Mouse (Mus musculus) gastrocnemius, postnatal 4 days (tissue): Measurements from ENCODE around the gene Prss16. TPM values are rescaled to one million over a fixed set of nuclear protein-coding genes. Genes with fewer than 3 reads are reported as not detected.

Experiments
- DNase-seq, 2 experiments: peaks; one replicate each; pipeline ENCODE4 v3.0.0; 2021 to 2022; ENCODE audit warnings: low spot score in 2 of 2, mixed read lengths in 2 of 2
- microRNA-seq: library from miRNA; unstranded; fragments of <30 nt; microRNA quantifications from one replicate; pipeline ENCODE4 v1.2.0, GENCODE M21; 2021
- total RNA-seq, 2 experiments: library from RNA; stranded (reverse); gene quantifications; 2 replicates each; pipeline ENCODE4 v1.2.3; 2021

The Prss16 gene
- total RNA-seq, 2 experiments from 2014 or later: 0.20 to 0.21 TPM

DNA sequence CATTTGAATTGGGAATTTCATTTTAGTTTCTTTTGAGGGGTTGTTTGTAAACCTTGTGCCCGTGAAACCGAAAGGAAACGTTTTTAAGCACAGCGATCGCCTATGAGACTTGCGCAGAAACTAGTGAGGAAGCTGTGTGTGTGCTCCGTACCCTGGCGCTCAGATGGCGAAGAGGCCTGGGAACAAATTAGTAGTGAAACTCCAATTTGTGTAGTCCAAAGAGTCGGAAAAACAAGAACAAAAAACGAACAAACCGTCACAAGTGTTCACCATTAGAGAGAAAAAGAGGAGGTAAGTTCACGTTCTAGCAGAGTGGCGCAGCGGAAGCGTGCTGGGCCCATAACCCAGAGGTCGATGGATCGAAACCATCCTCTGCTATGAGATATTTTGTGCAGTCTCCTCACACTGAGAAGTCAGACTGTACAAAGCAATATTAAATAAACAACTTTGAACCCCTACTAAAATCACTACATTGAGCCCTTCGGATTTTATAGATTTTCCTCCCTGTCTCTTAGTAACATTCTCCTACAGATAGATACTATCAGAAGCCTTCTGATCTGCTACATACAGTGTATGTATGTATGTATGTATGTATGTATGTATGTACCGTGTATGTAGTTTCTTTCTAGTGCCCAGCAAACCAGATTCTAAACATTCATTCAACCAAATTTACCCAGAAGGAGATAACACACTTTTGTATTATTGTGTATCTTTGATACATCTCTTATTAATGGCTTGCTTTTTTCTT is 34.6 kb downstream of the Prss16 start:
- DNase-seq: peak; percentile 27 to 58

GRCm38 (mm10) chr13:21974221-21974725 is 35.3 kb downstream of the Prss16 start:
- peak; percentile 86 to 90 for DNase-seq

DNA sequence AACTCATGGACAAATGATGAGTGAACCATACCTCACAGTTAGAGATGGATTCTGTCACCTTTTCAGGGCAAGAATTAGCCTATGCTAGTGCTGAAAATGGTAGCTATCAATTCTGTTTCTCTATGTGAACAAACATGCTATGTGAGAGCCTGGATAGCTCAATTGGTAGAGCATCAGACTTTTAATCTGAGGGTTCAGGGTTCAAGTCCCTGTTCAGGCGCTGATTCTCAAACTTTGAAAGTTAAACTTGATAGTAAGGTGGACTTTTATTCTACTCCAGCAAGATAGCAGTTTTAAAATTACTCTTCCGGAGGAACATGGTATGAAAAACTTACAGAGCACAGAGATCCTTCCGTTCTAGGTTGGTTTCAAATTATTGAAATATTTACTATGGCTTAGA is 37.9 kb downstream of the Prss16 start:
- no peak for DNase-seq

DNA sequence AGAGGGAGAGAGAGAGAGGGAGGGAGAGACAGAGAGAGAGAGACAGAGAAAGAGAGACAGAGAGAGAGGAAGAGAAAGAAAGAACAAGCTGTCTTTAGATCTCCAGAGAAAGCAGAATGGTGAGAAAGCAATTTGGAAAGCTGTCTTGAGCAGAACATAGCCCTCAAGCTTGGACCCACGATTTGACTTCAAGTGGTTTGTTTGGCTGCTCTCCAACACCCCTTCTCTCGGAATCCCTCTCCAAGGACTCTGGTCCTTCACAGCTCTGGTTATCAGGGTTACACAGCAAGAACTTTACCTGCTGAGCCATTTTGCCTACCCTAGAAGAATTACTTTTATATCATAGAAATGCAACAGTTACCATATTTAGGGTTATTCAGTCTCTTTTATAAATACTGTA is 39.7 kb downstream of the Prss16 start:
- DNase-seq: no peak

DNA sequence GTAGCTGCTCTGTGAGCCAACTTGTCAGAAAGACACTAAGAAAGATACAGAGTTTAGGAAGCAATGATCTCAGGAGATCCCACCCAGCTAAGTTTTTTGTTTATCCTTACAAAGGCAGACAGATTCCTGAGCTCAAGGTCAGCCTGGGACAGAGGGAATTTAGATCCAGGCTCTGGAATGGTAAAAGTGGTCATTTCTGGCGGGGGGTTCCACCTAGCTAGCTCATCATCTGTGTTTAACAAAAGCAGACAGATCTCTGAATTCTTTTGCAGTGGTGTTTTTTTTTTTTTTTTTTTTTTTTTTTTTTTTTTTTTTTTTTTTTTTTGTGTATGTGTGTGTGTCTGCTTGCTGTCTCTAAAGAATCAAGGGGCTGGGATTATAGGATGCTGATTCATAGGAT is 40.3 kb downstream of the Prss16 start:
- DNase-seq: no peak

Small RNA genes lying within 50 kb of the gene (microRNA-seq; reads per million reads assigned to microRNA genes)
- not detected for gene Gm44390
- gene Gm44486: not detected

Other genes starting within 250 kb of the Prss16 start
- 100 to 1,000 TPM; 246 to 294 TPM for gene Hist1h1b, start 229.1 kb downstream of the Prss16 start, total RNA-seq
- 100 to 1,000 TPM; 398 to 496 TPM for gene Hist1h3i, start 226.4 kb downstream of the Prss16 start, total RNA-seq
- 100 to 1,000 TPM in 1 of 2 experiments, 10 to 100 TPM in 1; 82.7 to 102 TPM for gene Hist1h2an, start 222.5 kb downstream of the Prss16 start, total RNA-seq
- gene Hist1h2bp, start 222.3 kb downstream of the Prss16 start, total RNA-seq: 100 to 1,000 TPM; 143 to 201 TPM
- gene Hist1h2bq, start 199.5 kb downstream of the Prss16 start, total RNA-seq: 100 to 1,000 TPM; 278 to 369 TPM
- gene Hist1h2ao, start 199.3 kb downstream of the Prss16 start, total RNA-seq: 100 to 1,000 TPM; 431 to 590 TPM
- 100 to 1,000 TPM; 582 to 750 TPM for gene Hist1h4m, start 198.0 kb downstream of the Prss16 start, total RNA-seq
- gene Hist1h4n, start 177.5 kb downstream of the Prss16 start, total RNA-seq: 100 to 1,000 TPM in 1 of 2 experiments, 10 to 100 TPM in 1; 93.9 to 147 TPM
- gene Hist1h2ap, start 176.2 kb downstream of the Prss16 start, total RNA-seq: 100 to 1,000 TPM; 215 to 300 TPM
- gene Hist1h2br, start 176.0 kb downstream of the Prss16 start, total RNA-seq: 100 to 1,000 TPM; 275 to 365 TPM
- gene Zfp184, start 64.6 kb downstream of the Prss16 start, total RNA-seq: 1 to 10 TPM; 1.4 to 2.6 TPM
- not detected for gene Pom121l2, start 28.5 kb downstream of the Prss16 start, total RNA-seq
- gene Hist1h2ah, start 25.8 kb upstream of the Prss16 start, total RNA-seq: 100 to 1,000 TPM; 276 to 360 TPM
- 100 to 1,000 TPM; 393 to 555 TPM for gene Hist1h2bk, start 26.1 kb upstream of the Prss16 start, total RNA-seq
- 100 to 1,000 TPM; 143 to 189 TPM for gene Hist1h4i, start 31.6 kb upstream of the Prss16 start, total RNA-seq
- gene Hist1h2ag, start 33.2 kb upstream of the Prss16 start, total RNA-seq: 100 to 1,000 TPM; 270 to 354 TPM
- 100 to 1,000 TPM; 250 to 321 TPM for gene Hist1h2bj, start 33.5 kb upstream of the Prss16 start, total RNA-seq
- not detected for gene Vmn1r188, start 74.7 kb upstream of the Prss16 start, total RNA-seq
- gene Vmn1r189, start 96.1 kb upstream of the Prss16 start, total RNA-seq: not detected
- not detected for gene Vmn1r191, start 174.2 kb upstream of the Prss16 start, total RNA-seq
- not detected for gene Vmn1r192, start 181.4 kb upstream of the Prss16 start, total RNA-seq
- gene Vmn1r193, start 213.4 kb upstream of the Prss16 start, total RNA-seq: not detected
- gene Vmn1r194, start 234.5 kb upstream of the Prss16 start, total RNA-seq: not detected